Mouse (Mus musculus) NIH3T3 (cell line): Measurements from ENCODE around the gene Fam45a.
A peak's percentile ranks its signal among the peaks of the same experiment; 100 is the strongest.
"Not testable (repeated sequence)": the region's sequence is repeated elsewhere in the genome, so short reads cannot be mapped to it uniquely, and the experiment has no call there.

Source experiments
- DNase-seq: peaks from one replicate; pipeline ENCODE4 v3.0.0-alpha.2; 2012; ENCODE audit warnings: low read depth

Gene Fam45a

DNA sequence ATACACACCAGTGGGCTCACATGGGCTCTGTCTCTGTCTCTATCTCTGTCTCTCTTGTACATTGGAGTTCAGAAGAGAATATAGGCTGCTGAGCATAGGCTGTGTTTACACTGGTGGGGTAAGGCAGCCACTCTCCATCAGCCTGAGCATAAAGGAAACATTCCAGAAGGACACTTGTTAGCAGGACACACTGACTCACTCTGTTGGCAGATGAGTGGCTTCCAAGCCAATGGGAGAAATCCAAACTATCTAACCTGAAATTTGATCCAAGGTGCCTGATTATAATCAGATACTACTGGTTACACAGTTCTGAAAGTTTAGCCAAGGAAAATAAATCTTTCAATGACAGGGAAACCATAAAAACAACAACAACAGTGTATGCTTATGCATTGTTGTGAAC is 34.3 kb downstream of the Fam45a start:
- DNase-seq = peak; percentile 69

DNA sequence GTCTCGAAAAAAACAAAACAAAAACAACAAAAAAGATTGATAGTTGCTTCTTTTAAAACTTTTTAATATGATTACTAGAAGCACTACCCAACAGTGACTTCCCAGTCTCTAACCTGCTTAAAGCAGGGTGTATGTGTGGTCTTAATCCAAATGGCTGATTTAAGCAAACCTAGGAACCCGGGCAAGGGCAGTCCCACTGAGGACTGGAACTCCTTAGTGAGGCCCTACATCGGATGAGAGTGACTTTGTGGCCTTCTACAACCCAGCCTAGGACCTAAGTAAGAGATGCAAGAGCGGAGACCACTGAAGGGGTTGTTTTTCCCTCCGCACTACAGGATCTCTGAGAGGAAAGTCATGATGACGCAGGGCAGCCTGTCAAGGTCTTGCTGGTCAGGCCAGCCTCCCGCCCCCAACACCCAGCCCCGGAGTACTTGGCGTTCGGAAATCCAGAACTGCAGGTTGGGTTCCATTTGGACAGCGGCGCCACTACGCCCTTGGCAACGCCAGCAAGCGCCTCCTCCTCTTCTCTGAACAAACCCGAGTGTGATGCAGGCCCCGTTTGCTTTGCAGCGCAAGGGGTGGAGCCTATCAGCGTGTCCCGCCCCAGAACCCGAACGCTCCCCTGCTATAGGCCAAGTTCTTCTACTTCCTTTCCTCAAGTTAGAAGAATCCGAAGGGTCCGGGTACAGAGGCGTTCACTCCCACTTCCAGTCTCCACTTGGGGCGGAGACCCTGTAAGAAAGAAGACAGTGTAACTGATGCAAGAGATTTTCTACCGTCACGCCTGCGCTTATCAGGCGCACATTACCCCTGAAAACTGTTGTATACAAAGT is 49.7 kb downstream of the Fam45a start, which contains the start of gene Sfxn4:
Sfxn4 (minus strand) TSS at position 612 of the 833 bp plus-strand sequence.
- DNase-seq = peak; percentile 96

DNA sequence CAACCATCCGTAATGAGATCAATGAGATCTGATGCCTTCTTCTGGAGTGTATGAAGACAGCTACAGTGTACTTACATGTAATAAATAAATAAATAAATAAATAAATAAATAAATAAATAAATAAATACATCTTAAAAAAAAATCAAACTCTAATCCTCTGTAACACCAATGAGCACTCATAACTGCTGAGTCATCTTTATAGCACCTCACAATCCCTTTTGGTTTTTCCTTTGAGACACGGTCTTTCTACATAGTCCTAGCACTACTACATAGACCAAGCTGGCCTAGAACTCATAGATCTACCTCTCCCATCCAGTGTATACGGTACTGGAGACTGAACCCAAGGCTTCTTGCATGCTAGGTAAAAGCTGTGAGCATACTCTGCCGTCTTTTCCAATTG is 54.8 kb downstream of the Fam45a start:
- not testable (repeated sequence) for DNase-seq

DNA sequence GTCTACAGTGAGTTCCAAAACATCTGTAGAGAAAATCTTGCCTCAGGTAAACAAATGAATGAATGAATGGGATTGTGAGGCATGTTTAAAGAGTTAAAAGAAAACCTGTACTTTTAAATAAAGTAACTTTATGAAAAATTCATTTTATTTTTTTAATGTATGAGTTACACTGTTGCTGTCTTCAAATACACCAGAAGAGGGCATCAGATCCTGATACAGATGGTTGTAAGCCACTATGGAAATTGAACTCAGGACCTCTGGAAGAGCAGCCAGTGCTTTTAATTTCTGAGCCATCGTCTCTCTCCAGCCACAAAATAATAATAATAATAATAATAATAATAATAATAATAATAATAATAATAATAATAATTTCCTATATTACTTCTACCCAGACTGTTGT is 59.1 kb downstream of the Fam45a start:
- peak; percentile 30 for DNase-seq

DNA sequence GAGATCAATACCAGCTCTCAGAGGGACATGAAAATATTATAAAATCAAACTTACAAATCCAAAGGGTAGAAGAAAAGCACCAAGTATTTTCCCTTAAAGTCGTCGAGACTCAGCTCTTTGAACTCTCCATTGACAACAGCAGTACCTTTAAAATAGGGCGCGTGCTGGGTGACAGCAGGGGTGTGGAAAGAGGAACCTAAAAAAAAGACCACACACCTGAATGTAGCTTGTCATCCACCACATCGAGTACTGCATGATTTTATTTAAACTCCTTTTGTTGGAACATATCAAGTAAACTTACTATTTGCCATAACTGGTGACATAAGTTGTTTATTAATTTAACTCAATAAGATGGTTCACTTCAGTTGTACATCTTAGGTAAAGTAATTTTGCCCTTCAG is 60.0 kb downstream of the Fam45a start:
- no peak for DNase-seq

DNA sequence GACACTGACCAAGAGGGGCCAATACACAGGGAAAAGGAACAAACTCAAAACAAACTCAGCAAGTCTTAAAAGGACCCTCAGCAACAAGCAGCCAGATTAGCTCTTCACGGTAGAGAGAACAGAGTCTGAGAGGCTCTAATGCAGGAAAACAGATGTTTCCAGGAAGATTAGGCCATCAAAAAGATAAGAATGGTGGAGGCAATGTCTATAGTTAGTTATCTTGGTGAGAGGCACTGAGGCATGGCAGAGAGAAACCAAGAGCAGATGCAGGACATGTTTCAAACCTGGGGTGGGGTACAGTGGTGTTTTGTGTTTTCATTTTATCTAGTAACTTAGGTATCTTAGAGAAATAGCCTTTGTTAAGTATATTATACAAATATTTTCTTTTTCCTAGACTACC is 60.9 kb downstream of the Fam45a start:
- no peak for DNase-seq

DNA sequence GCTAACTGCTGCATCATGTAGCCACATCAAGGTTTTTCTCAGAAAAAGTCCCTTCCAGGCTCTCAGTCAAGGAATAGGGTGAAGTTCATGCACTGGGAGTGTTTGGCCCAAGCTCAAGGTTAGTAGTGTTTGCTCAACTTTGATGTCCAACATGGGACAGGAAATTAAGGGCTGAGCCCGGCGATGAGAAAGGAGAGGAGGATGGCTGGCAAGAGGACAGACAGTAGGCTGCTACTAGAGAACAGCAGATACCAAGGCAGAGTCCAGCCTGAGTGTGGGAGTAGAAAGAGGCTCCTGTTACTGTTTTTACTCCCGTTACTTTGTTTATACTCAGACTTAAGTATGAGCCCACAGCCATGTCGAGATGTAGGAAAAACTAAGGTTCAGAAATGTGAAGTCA is 62.1 kb downstream of the Fam45a start:
- peak; percentile 36 for DNase-seq

DNA sequence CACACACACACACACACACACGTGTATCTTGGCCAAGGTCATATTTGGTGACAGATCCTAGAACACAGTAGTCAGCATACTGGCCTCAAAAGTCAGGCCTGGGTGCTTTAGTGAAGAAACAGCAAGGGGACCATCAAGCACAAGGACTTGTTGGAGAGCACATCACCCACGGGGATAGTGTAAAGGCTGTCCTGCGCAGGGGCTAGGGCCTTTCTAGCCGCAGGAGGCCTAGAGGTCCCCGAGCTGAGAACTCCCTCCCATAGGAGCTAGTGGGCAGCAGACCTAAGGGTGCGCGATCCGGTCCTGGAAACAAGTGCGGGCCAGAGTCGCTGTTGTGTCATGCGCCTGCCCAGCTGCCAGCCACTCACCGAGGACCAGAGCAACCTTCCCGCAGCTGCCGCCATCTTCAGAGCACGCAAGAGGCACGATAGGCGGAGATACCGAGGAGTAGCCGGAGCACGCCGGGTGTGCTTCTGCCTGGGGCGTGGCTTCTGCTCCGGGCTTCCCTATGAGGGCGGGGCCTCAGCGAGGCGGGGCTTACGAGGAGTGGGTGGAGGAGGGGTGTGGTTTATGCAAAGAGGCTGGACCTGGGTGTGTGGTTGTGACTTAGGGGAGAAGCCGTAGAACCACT is 62.8 kb downstream of the Fam45a start, which contains the start of gene Prdx3:
Prdx3 (minus strand) TSS at position 493 of the 631 bp plus-strand sequence.
- DNase-seq = peak; percentile 99

DNA sequence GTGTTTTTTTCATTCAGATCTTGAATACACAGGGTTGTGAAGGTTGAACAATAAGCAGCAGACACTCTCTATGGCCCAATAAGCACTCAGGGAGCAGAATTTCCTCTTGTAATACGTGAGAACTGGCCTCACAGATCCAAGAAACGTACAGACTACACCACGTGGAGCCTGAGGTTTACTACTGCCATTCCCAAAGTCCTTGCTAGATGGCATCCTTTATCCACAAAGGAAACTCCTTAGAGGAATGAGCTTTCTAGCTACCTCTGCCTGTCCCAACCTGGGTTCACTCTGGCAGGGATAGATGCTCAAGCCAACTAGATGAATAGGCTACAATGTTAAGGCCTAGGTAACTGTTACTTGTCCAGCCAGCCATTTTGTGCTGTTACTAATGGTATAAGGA is 71.7 kb downstream of the Fam45a start:
- peak; percentile 74 for DNase-seq
